Mouse (Mus musculus) kidney, postnatal 0 days (tissue): ENCODE results near the gene Uchl1. TPM values are rescaled to one million over a fixed set of nuclear protein-coding genes. Genes with fewer than 3 reads are reported as not detected.

Experiments
- ATAC-seq: fragments of 200-750 bp; cut with Nextera tagmentation; replicated peaks from 2 replicates; pipeline ENCODE4 v1.8.0; 2017; ENCODE audit warnings: low read depth, moderate number of reproducible peaks, moderate TSS enrichment, moderate library complexity; ENCODE audit not compliant: low FRiP score
- DNase-seq: peaks from one replicate; pipeline ENCODE4 v3.0.0-alpha.2; 2016; ENCODE audit warnings: low spot score
- H3K27ac ChIP-seq: fragments of 300-500 bp; sonication (generic); 2 replicates; pipeline ENCODE4 v1.5.1; 2014; ENCODE audit warnings: mild to moderate bottlenecking
- H3K27me3 ChIP-seq: fragments of 300-500 bp; sonication (generic); 2 replicates; pipeline ENCODE4 v1.6.1; 2014; ENCODE audit warnings: low read length, mixed read lengths; ENCODE audit not compliant: insufficient read depth
- H3K36me3 ChIP-seq: fragments of 300-500 bp; sonication (generic); 2 replicates; pipeline ENCODE4 v1.6.1; 2014; ENCODE audit warnings: low read length, mixed read lengths; ENCODE audit not compliant: insufficient read depth
- H3K4me1 ChIP-seq: fragments of 300-500 bp; sonication (generic); replicated peaks from 2 replicates; pipeline ENCODE4 v1.6.1; 2014; ENCODE audit warnings: antibody characterized with exemption, low read length, mixed read lengths; ENCODE audit not compliant: insufficient read depth
- H3K4me2 ChIP-seq: fragments of 300-500 bp; sonication (generic); 2 replicates; pipeline ENCODE4 v1.6.1; 2014; ENCODE audit warnings: mild to moderate bottlenecking, low read length, moderate library complexity, mixed read lengths
- H3K4me3 ChIP-seq: fragments of 300-500 bp; sonication (generic); replicated peaks from 2 replicates; pipeline ENCODE4 v1.5.1; 2014; ENCODE audit warnings: low read depth, low read length
- H3K9ac ChIP-seq: fragments of 300-500 bp; sonication (generic); 2 replicates; pipeline ENCODE4 v1.6.1; 2014; ENCODE audit warnings: low read depth, low read length
- H3K9me3 ChIP-seq: fragments of 300-500 bp; sonication (generic); replicated peaks from 2 replicates; pipeline ENCODE4 v1.6.1; 2016; ENCODE audit warnings: low read length, inconsistent platforms, mixed read lengths
- CTCF ChIP-seq: IDR thresholded peaks from 2 replicates; pipeline ENCODE4 v1.5.1; 2016; ENCODE audit warnings: antibody characterized with exemption, low read depth, mild to moderate bottlenecking, moderate library complexity
- WGBS: fragments of 180-500 bp; shearing (Covaris S2); extraction: QIAGEN DNeasy Blood & Tissue Kit; methylation state at CpG from one replicate; pipeline ENCODE4 v1.1.7; 2014; 5-methylcytosine and 5-hydroxymethylcytosine counted together
- polyA plus RNA-seq: library from polyadenylated mRNA; unstranded; fragments of >200 nt; fragmentation: Nextera tagmentation; extraction: Ambion mirVana; gene quantifications from 2 replicates; pipeline ENCODE4 v1.2.1, GENCODE M21; 2015

The Uchl1 gene
- polyA plus RNA-seq, 1 experiment from 2014 or later, result 63.3 TPM

GRCm38 (mm10) chr5:66723626-66724025, 47.7 kb downstream of the Uchl1 start:
- DNase-seq (no peak), ATAC-seq (no peak)
- 76% methylated on average over 3 of the region's 3 CpGs for WGBS
- Histone ChIP-seq H3K9me3 (no peaks in the 10 kb centered on the region), H3K4me1 (no peaks in the 10 kb centered on the region), H3K4me2 (no peak overlapping the region), H3K27ac (no peak overlapping the region), H3K4me3 (no peak overlapping the region), H3K9ac (no peak overlapping the region), H3K27me3 (no peaks in the 10 kb centered on the region), H3K36me3 (no peaks in the 10 kb centered on the region)
- TF ChIP-seq CTCF, result no peak

- DNase-seq, result no peak
- H3K9me3 ChIP-seq, result no peaks in the 10 kb centered on the region
- no peak for TF ChIP-seq CTCF
- no peak overlapping the region for H3K9ac ChIP-seq
- no peaks in the 10 kb centered on the region for H3K27me3 ChIP-seq
- no peak overlapping the region for H3K4me2 ChIP-seq
- no peak for ATAC-seq
- 94% methylated on average over 4 of the region's 4 CpGs for WGBS
- H3K36me3 ChIP-seq, result no peaks in the 10 kb centered on the region
- H3K27ac ChIP-seq, result no peak overlapping the region
- H3K4me1 ChIP-seq, result no peaks in the 10 kb centered on the region
- H3K4me3 ChIP-seq, result no peak overlapping the region
Observed at GRCm38 (mm10) chr5:66729306-66729705, 53.4 kb downstream of the Uchl1 start.

- DNase-seq (peak; percentile 93), ATAC-seq (no peak; the same call in 1 of the 2 replicates)
- 30% methylated on average over 11 of the region's 11 CpGs for WGBS
Observed at GRCm38 (mm10) chr5:66730621-66731301, 54.9 kb downstream of the Uchl1 start.

GRCm38 (mm10) chr5:66731302-66731697, 55.4 kb downstream of the Uchl1 start:
- H3K9me3 ChIP-seq, result no peaks in the 10 kb centered on the region
- no peaks in the 10 kb centered on the region for H3K4me1 ChIP-seq
- no peak overlapping the region for H3K4me3 ChIP-seq
- no peak overlapping the region for H3K27ac ChIP-seq
- TF ChIP-seq CTCF, result no peak
- ATAC-seq, result no peak
- DNase-seq, result no peak
- no peaks in the 10 kb centered on the region for H3K36me3 ChIP-seq
- 95% methylated on average over 1 of the region's 1 CpGs for WGBS
- H3K4me2 ChIP-seq, result no peak overlapping the region
- no peak overlapping the region for H3K9ac ChIP-seq
- no peaks in the 10 kb centered on the region for H3K27me3 ChIP-seq

More at GRCm38 (mm10) chr5:66730621-66731301, 54.9 kb downstream of the Uchl1 start:
- Histone ChIP-seq H3K4me1 (no peaks in the 10 kb centered on the region), H3K9me3 (no peaks in the 10 kb centered on the region), H3K9ac (no peak overlapping the region), H3K27ac (no peak overlapping the region), H3K27me3 (no peaks in the 10 kb centered on the region), H3K4me3 (no peak overlapping the region), H3K4me2 (0 out of 2 replicates have a peak overlapping the region, but pooled peaks have one; percentile 2), H3K36me3 (no peaks in the 10 kb centered on the region)
- peak; percentile 58 for TF ChIP-seq CTCF

GRCm38 (mm10) chr5:66733556-66733955, 57.7 kb downstream of the Uchl1 start:
- no peak for TF ChIP-seq CTCF
- no peak overlapping the region for H3K27ac ChIP-seq
- no peaks in the 10 kb centered on the region for H3K36me3 ChIP-seq
- no peaks in the 10 kb centered on the region for H3K9me3 ChIP-seq
- H3K27me3 ChIP-seq, result no peaks in the 10 kb centered on the region
- no peak overlapping the region for H3K4me2 ChIP-seq
- DNase-seq, result no peak
- H3K4me3 ChIP-seq, result no peak overlapping the region
- no peaks in the 10 kb centered on the region for H3K4me1 ChIP-seq
- 96% methylated on average over 1 of the region's 1 CpGs for WGBS
- H3K9ac ChIP-seq, result no peak overlapping the region
- ATAC-seq, result no peak

Other genes starting within 250 kb of the Uchl1 start
- gene Apbb2, start 57.3 kb upstream of the Uchl1 start, polyA plus RNA-seq, result 47.0 and 52.7 TPM in 2 replicates
- 32.8 and 34.1 TPM in 2 replicates for gene Limch1, start 69.7 kb downstream of the Uchl1 start, polyA plus RNA-seq